Mouse (Mus musculus) lung, postnatal 0 days (tissue): ENCODE measurements around the gene Dock8.

Source experiments
- CTCF ChIP-seq: IDR thresholded peaks from 2 replicates; pipeline ENCODE4 v1.5.1; 2016; ENCODE audit warnings: antibody characterized with exemption, mild to moderate bottlenecking
- EP300 ChIP-seq: IDR thresholded peaks from 2 replicates; pipeline ENCODE4 v1.6.1; 2016; ENCODE audit warnings: antibody characterized with exemption, mild to moderate bottlenecking, control low read depth

DNA sequence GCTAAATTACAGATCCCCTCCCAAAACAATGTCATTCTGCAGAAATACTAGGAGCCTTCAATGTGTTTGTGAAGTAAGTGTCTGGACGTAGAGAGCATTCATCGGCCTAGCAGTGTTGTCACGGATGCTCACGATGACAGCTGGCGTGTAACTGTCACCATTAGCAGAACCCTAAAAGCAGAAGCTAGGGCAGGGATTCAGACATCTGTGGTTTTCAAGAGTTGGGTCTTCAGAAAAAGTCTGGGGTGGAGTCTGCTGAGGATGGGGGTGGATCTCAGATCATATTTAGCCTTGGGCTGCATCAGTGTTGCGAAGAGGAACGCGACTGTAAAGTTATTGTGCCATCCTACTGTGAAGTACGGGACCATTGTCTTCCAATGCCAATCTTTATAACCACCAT is 73.2 kb downstream of the Dock8 start:
- no peak for TF ChIP-seq CTCF
- TF ChIP-seq EP300: no peak
